Mouse (Mus musculus): Measurements from ENCODE around the gene Btbd16. TPM values are rescaled to one million over a fixed set of nuclear protein-coding genes. Genes with fewer than 3 reads are reported as not detected.

Btbd16 gene
- polyA plus RNA-seq (2015; fragmentation: Nextera tagmentation; extraction: Ambion mirVana): 0.38 and 0.52 TPM in 2 replicates

GRCm38 (mm10) chr7:130773914-130774630 is at the start of gene Btbd16:
Gene Btbd16, plus strand, starts transcription at chr7:130774069.
- Histone ChIP-seq H3K27ac (ENCODE audit: low read depth) (no peak within 1 kb of the TSS), H3K4me3 (ENCODE audit: low read depth, low read length) (no peak within 1 kb of the TSS), H3K4me2 (ENCODE audit: low read depth, low read length) (no peak within 1 kb of the TSS), H3K27me3 (ENCODE audit: insufficient read depth, low read length) (no peaks in the 10 kb centered on the region), H3K4me1 (ENCODE audit: insufficient read depth) (peaks cover 5% of the 10 kb centered on the region), H3K9me3 (ENCODE audit: low read length) (no peaks in the 10 kb centered on the region), H3K9ac (replicated peaks) (no peak within 1 kb of the TSS), H3K36me3 (replicated peaks; ENCODE audit: insufficient read depth, low read length) (no peaks in the 10 kb centered on the region)
- no peak for TF ChIP-seq CTCF (IDR thresholded peaks at IDR 0.05; ENCODE audit: low read depth)
- WGBS (ENCODE audit: insufficient replicate concordance): 50% methylated on average over 9 of the region's 9 CpGs
- ATAC-seq (no peak), DNase-seq (no peak)

DNA sequence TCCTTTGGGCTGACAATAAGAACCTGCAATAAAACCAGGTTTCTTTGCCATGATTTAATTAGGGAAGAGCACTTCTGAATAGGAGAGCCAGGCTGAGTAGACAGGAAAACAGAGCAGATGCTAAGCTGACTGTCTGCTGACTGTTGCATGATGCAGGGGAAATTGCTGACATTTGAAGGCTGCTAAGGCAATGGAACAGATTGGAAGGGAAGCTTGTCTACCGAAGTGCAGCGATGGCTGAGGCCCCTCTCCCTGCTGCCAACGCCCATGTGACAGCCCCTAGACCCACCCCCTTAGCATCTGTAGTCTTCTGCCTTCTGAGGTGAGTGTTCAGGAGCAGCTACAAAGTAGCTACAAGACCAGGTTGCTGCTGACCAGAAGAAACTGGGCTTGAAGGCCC is 47.7 kb upstream of the Btbd16 start:
- 0 out of 2 replicates have a peak, but pooled peaks cover 2% of the 10 kb centered on the region for H3K36me3 ChIP-seq (replicated peaks; ENCODE audit: insufficient read depth, low read length)
- no peak for ATAC-seq
- WGBS (ENCODE audit: insufficient replicate concordance): 44% methylated on average over 3 of the region's 3 CpGs

GRCm38 (mm10) chr7:130726724-130727422 is 47.0 kb upstream of the Btbd16 start:
- Histone ChIP-seq H3K27me3 (ENCODE audit: insufficient read depth, low read length) (no peaks in the 10 kb centered on the region), H3K27ac (ENCODE audit: low read depth) (no peak overlapping the region), H3K9ac (replicated peaks) (no peak overlapping the region), H3K4me3 (ENCODE audit: low read depth, low read length) (no peak overlapping the region), H3K36me3 (replicated peaks; ENCODE audit: insufficient read depth, low read length) (0 out of 2 replicates have a peak, but pooled peaks cover 2% of the 10 kb centered on the region), H3K9me3 (ENCODE audit: low read length) (no peaks in the 10 kb centered on the region), H3K4me1 (ENCODE audit: insufficient read depth) (0 out of 2 replicates have a peak, but pooled peaks cover 11% of the 10 kb centered on the region), H3K4me2 (ENCODE audit: low read depth, low read length) (no peak overlapping the region)
- 35% methylated on average over 8 of the region's 8 CpGs for WGBS (ENCODE audit: insufficient replicate concordance)
- ATAC-seq (peak; percentile 40; the same call in 1 of the 2 replicates), DNase-seq (no peak)
- TF ChIP-seq EP300 (IDR thresholded peaks at IDR 0.05; ENCODE audit: low read depth) (no peak), CTCF (IDR thresholded peaks at IDR 0.05; ENCODE audit: low read depth) (no peak)

More for the DNA sequence above, 47.7 kb upstream of the Btbd16 start:
- no peak overlapping the region for H3K9ac ChIP-seq (replicated peaks)
- 0 out of 2 replicates have a peak, but pooled peaks cover 11% of the 10 kb centered on the region for H3K4me1 ChIP-seq (ENCODE audit: insufficient read depth)
- no peak overlapping the region for H3K4me2 ChIP-seq (ENCODE audit: low read depth, low read length)
- DNase-seq: no peak
- H3K27me3 ChIP-seq (ENCODE audit: insufficient read depth, low read length): no peaks in the 10 kb centered on the region
- H3K9me3 ChIP-seq (ENCODE audit: low read length): no peaks in the 10 kb centered on the region
- H3K27ac ChIP-seq (ENCODE audit: low read depth): no peak overlapping the region
- H3K4me3 ChIP-seq (ENCODE audit: low read depth, low read length): no peak overlapping the region
- TF ChIP-seq EP300 (IDR thresholded peaks at IDR 0.05; ENCODE audit: low read depth) (no peak), CTCF (IDR thresholded peaks at IDR 0.05; ENCODE audit: low read depth) (no peak)

GRCm38 (mm10) chr7:130727560-130727959 is 46.3 kb upstream of the Btbd16 start:
- DNase-seq (no peak), ATAC-seq (no peak)
- no peak overlapping the region for H3K4me3 ChIP-seq (ENCODE audit: low read depth, low read length)
- 0 out of 2 replicates have a peak, but pooled peaks cover 11% of the 10 kb centered on the region for H3K4me1 ChIP-seq (ENCODE audit: insufficient read depth)
- TF ChIP-seq EP300 (IDR thresholded peaks at IDR 0.05; ENCODE audit: low read depth) (no peak), CTCF (IDR thresholded peaks at IDR 0.05; ENCODE audit: low read depth) (no peak)
- WGBS (ENCODE audit: insufficient replicate concordance): 81% methylated on average over 4 of the region's 4 CpGs
- H3K27me3 ChIP-seq (ENCODE audit: insufficient read depth, low read length): no peaks in the 10 kb centered on the region
- no peaks in the 10 kb centered on the region for H3K9me3 ChIP-seq (ENCODE audit: low read length)
- H3K36me3 ChIP-seq (replicated peaks; ENCODE audit: insufficient read depth, low read length): 0 out of 2 replicates have a peak, but pooled peaks cover 2% of the 10 kb centered on the region
- no peak overlapping the region for H3K4me2 ChIP-seq (ENCODE audit: low read depth, low read length)
- no peak overlapping the region for H3K9ac ChIP-seq (replicated peaks)
- no peak overlapping the region for H3K27ac ChIP-seq (ENCODE audit: low read depth)

- H3K27me3 ChIP-seq (ENCODE audit: insufficient read depth, low read length): no peaks in the 10 kb centered on the region
- H3K36me3 ChIP-seq (replicated peaks; ENCODE audit: insufficient read depth, low read length): 0 out of 2 replicates have a peak, but pooled peaks cover 7% of the 10 kb centered on the region
- no peak overlapping the region for H3K27ac ChIP-seq (ENCODE audit: low read depth)
- TF ChIP-seq EP300 (IDR thresholded peaks at IDR 0.05; ENCODE audit: low read depth) (no peak), CTCF (IDR thresholded peaks at IDR 0.05; ENCODE audit: low read depth) (no peak)
- no peak overlapping the region for H3K9ac ChIP-seq (replicated peaks)
- WGBS (ENCODE audit: insufficient replicate concordance): 81% methylated on average over 7 of the region's 7 CpGs
- H3K9me3 ChIP-seq (ENCODE audit: low read length): no peaks in the 10 kb centered on the region
- H3K4me1 ChIP-seq (ENCODE audit: insufficient read depth): 0 out of 2 replicates have a peak, but pooled peaks cover 2% of the 10 kb centered on the region
- no peak for DNase-seq
- ATAC-seq: no peak
- no peak overlapping the region for H3K4me3 ChIP-seq (ENCODE audit: low read depth, low read length)
- H3K4me2 ChIP-seq (ENCODE audit: low read depth, low read length): no peak overlapping the region
Observed at GRCm38 (mm10) chr7:130731792-130732191, 42.1 kb upstream of the Btbd16 start.

DNA sequence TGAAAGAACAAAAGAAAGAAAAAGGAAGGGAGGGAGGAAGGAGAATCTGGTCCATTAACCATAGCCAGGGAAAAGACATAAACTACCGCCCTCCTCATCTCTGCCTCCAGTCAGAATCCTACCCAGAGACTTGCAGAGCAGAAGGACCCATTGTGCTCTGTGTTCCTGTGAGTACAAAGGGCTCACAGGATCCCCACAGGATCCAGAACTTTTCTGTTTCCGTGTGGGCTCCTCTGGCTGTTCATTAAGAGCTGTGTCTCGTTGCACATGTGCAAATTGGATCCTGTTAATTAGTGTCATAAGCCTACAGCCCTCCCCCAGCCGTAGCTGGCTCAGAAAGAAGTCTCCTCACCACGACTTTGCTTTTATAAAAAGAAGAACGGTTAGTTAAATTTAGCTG is 41.0 kb upstream of the Btbd16 start:
- no peak overlapping the region for H3K4me3 ChIP-seq (ENCODE audit: low read depth, low read length)
- TF ChIP-seq EP300 (IDR thresholded peaks at IDR 0.05; ENCODE audit: low read depth) (no peak), CTCF (IDR thresholded peaks at IDR 0.05; ENCODE audit: low read depth) (no peak)
- H3K4me2 ChIP-seq (ENCODE audit: low read depth, low read length): no peak overlapping the region
- no peak overlapping the region for H3K9ac ChIP-seq (replicated peaks)
- no peaks in the 10 kb centered on the region for H3K27me3 ChIP-seq (ENCODE audit: insufficient read depth, low read length)
- no peak for DNase-seq
- no peaks in the 10 kb centered on the region for H3K4me1 ChIP-seq (ENCODE audit: insufficient read depth)
- no peak for ATAC-seq
- H3K27ac ChIP-seq (ENCODE audit: low read depth): no peak overlapping the region
- WGBS (ENCODE audit: insufficient replicate concordance): 75% methylated on average over 6 of the region's 6 CpGs
- 0 out of 2 replicates have a peak, but pooled peaks cover 11% of the 10 kb centered on the region for H3K36me3 ChIP-seq (replicated peaks; ENCODE audit: insufficient read depth, low read length)
- H3K9me3 ChIP-seq (ENCODE audit: low read length): no peaks in the 10 kb centered on the region

Measured in liver, postnatal 0 days (tissue).